ENCODE assay signal across 22 mouse cellular contexts in the genomic region with DNA sequence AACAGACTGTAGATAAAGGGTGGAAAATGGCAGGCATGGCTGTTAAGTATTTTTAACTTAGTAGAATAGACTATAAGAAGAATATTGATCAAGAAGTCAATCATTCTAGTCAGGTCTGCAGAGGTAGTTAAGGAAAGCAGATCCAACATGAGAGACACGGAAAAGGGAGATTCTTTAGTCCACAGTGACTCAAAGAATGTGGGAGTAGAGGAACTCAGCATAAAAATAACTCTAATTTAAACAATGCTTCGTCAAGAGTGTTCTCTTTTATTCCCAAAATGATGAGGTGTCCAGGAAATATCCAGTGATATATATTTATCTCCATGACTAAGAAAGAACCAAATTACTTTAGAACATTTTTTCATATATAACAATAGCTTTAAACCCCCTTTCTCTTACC.
"Had no signal": no experiment of that assay in that cellular context is flagged by ENCODE, and none has a peak within 500 bp of the region (broad histone marks: within the 10 kb centered on the region; RNA-seq: fewer than 3 reads in every experiment).

No protein-coding gene starts in this region.

- ATAC-seq: hindbrain, embryonic 16.5 days; inflammation-experienced regulatory T-cells, adult 6 months; intestine, embryonic 15.5 days; intestine, postnatal 0 days had no signal

- H3K4me3 ChIP-seq: gastrocnemius, adult 2 months; heart, embryonic 10.5 days; heart, embryonic 12.5 days; hindbrain, embryonic 10.5 days; hindbrain, embryonic 12.5 days; intestine, embryonic 15.5 days; limb, embryonic 10.5 days; limb, embryonic 12.5 days; liver, embryonic 13.5 days had no signal

- H3K9me3 ChIP-seq: heart, embryonic 10.5 days; heart, embryonic 12.5 days; hindbrain, embryonic 10.5 days; hindbrain, embryonic 12.5 days; intestine, embryonic 15.5 days; limb, embryonic 10.5 days; limb, embryonic 12.5 days; liver, embryonic 13.5 days had no signal

- H3K27me3 ChIP-seq: heart, embryonic 12.5 days; hindbrain, embryonic 12.5 days; intestine, embryonic 15.5 days; limb, embryonic 12.5 days; liver, embryonic 13.5 days had no signal

- H3K36me3 ChIP-seq: heart, embryonic 10.5 days; heart, embryonic 12.5 days; hindbrain, embryonic 10.5 days; hindbrain, embryonic 12.5 days; intestine, embryonic 15.5 days; limb, embryonic 10.5 days; limb, embryonic 12.5 days; liver, embryonic 13.5 days had no signal

- H3K27ac ChIP-seq: gastrocnemius, adult 2 months; heart, embryonic 10.5 days; hindbrain, embryonic 10.5 days; hindbrain, embryonic 12.5 days; hindbrain, embryonic 14.5 days; intestine, embryonic 15.5 days; limb, embryonic 10.5 days; limb, embryonic 12.5 days; liver, embryonic 13.5 days had no signal

- H3K4me1 ChIP-seq: heart, embryonic 10.5 days; heart, embryonic 12.5 days; hindbrain, embryonic 10.5 days; hindbrain, embryonic 12.5 days; intestine, embryonic 15.5 days; limb, embryonic 10.5 days; limb, embryonic 12.5 days; liver, embryonic 13.5 days had no signal

- DNase-seq: gastrocnemius, postnatal 10 days; gastrocnemius, postnatal 25 days; kidney, adult 18-20 months; kidney, adult 8-10 months; kidney, postnatal 10 days; kidney, postnatal 25 days; kidney, postnatal 4 days; liver; liver, embryonic 13.5 days had no signal

- H3K4me2 ChIP-seq: heart, embryonic 12.5 days; hindbrain, embryonic 12.5 days; hindbrain, embryonic 14.5 days; intestine, embryonic 15.5 days; limb, embryonic 12.5 days; liver, embryonic 11.5 days; liver, embryonic 13.5 days had no signal

- H3K9ac ChIP-seq: heart, embryonic 12.5 days; hindbrain, embryonic 12.5 days; hindbrain, embryonic 14.5 days; intestine, embryonic 15.5 days; limb, embryonic 12.5 days; liver, embryonic 13.5 days had no signal
